Mouse (Mus musculus) hindbrain, postnatal 0 days (tissue): ENCODE measurements around the gene Sema4g. TPM values are rescaled to one million over a fixed set of nuclear protein-coding genes. Genes with fewer than 3 reads are reported as not detected.

Experiments used
- ATAC-seq: fragments of 200-750 bp; cut with Nextera tagmentation; 2 replicates; pipeline ENCODE4 v1.8.0; 2017; ENCODE audit warnings: mild to moderate bottlenecking, moderate TSS enrichment, moderate library complexity
- DNase-seq: peaks from one replicate; pipeline ENCODE4 v3.0.0-alpha.2; 2015; ENCODE audit warnings: low spot score
- H3K27ac ChIP-seq: fragments of 300-500 bp; sonication (generic); 2 replicates; pipeline ENCODE4 v1.5.1; 2014; ENCODE audit warnings: mild to moderate bottlenecking
- H3K27me3 ChIP-seq: fragments of 300-500 bp; sonication (generic); 2 replicates; pipeline ENCODE4 v1.6.1; 2014; ENCODE audit warnings: low read length, mixed read lengths; ENCODE audit not compliant: insufficient read depth
- H3K36me3 ChIP-seq: fragments of 300-500 bp; sonication (generic); 2 replicates; pipeline ENCODE4 v1.6.1; 2014; ENCODE audit warnings: low read length, mixed read lengths; ENCODE audit not compliant: insufficient read depth
- H3K4me1 ChIP-seq: fragments of 300-500 bp; sonication (generic); 2 replicates; pipeline ENCODE4 v1.6.1; 2014; ENCODE audit warnings: antibody characterized with exemption, low read length, mixed read lengths; ENCODE audit not compliant: insufficient read depth
- H3K4me2 ChIP-seq: fragments of 300-500 bp; sonication (generic); 2 replicates; pipeline ENCODE4 v1.6.1; 2014; ENCODE audit warnings: low read depth, mild to moderate bottlenecking, low read length, moderate library complexity, mixed read lengths
- H3K4me3 ChIP-seq: fragments of 300-500 bp; sonication (generic); 2 replicates; pipeline ENCODE4 v1.5.1; 2014; ENCODE audit warnings: low read length
- H3K9ac ChIP-seq: fragments of 300-500 bp; sonication (generic); replicated peaks from 2 replicates; pipeline ENCODE4 v1.6.1; 2014; ENCODE audit warnings: mild to moderate bottlenecking, low read length, moderate library complexity, mixed read lengths
- H3K9me3 ChIP-seq: fragments of 300-500 bp; sonication (generic); 2 replicates; pipeline ENCODE4 v1.6.1; 2016; ENCODE audit warnings: low read length, mixed read lengths
- CTCF ChIP-seq: IDR thresholded peaks from 2 replicates; pipeline ENCODE4 v1.5.1; 2016; ENCODE audit warnings: antibody characterized with exemption, control low read depth, low read depth
- WGBS: fragments of 180-500 bp; shearing (Covaris S2); extraction: QIAGEN DNeasy Blood & Tissue Kit; methylation state at CpG from one replicate; pipeline ENCODE4 v1.1.7; 2014; 5-methylcytosine and 5-hydroxymethylcytosine counted together
- polyA plus RNA-seq: library from polyadenylated mRNA; unstranded; fragments of >200 nt; fragmentation: Nextera tagmentation; extraction: Ambion mirVana; gene quantifications from 2 replicates; pipeline ENCODE4 v1.2.1, GENCODE M21; 2015
- total RNA-seq: library from RNA; depleted of rRNA; stranded (reverse); fragments of >200 nt; gene quantifications from 2 replicates; pipeline ENCODE4 v1.2.3, GENCODE M21; 2014; rRNA removed

Gene Sema4g
- total and polyA plus RNA-seq, 2 experiments from 2014 or later = 14.2 to 66.9 TPM

DNA sequence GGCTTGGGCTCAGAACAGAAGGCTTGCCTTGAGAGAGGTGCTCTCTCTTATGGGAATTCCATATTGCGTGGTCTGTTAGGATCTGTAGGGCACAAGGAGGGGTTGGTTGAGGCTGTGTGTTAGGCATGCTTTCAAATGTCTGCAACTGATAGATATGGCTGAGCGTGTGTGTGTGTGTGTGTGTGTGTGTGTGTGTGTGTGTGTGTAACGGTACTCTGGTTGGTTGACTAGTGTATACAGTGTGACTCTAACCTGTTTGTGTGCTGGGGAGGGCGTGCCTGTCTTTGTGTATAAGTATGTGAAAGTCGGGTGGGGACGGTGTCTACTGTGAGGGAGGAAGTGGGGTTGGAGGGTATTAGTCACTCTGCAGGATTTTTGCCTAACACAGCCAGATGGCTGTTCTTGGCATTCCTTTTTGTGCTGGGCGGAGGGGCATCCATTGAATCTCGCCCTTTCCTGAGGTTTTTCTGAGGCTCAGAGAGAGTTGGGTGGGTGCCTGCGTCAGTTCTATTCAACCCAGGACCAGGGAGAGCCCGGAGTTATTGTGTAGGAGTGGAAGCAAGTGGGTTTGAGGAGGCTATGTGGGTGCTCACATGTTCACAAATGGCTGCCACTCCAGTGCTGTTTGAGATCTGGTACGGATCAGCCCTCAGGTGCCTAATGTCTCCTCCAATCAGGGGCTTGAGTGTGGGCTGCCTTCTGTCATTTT, 59.2 kb downstream of the Sema4g start:
- Histone ChIP-seq H3K36me3 (peaks cover 27% of the 10 kb centered on the region), H3K9ac (peak overlapping the region; percentile 66), H3K4me1 (peaks cover 8% of the 10 kb centered on the region; the same call in 1 of the 2 replicates), H3K27me3 (no peaks in the 10 kb centered on the region), H3K4me3 (peak overlapping the region; percentile 51), H3K4me2 (peak overlapping the region; percentile 87), H3K27ac (peak overlapping the region; percentile 91), H3K9me3 (no peaks in the 10 kb centered on the region)
- no peak for TF ChIP-seq CTCF
- WGBS = 8% methylated on average over 11 of the region's 11 CpGs
- ATAC-seq (peak; percentile 61), DNase-seq (peak; percentile 66)

DNA sequence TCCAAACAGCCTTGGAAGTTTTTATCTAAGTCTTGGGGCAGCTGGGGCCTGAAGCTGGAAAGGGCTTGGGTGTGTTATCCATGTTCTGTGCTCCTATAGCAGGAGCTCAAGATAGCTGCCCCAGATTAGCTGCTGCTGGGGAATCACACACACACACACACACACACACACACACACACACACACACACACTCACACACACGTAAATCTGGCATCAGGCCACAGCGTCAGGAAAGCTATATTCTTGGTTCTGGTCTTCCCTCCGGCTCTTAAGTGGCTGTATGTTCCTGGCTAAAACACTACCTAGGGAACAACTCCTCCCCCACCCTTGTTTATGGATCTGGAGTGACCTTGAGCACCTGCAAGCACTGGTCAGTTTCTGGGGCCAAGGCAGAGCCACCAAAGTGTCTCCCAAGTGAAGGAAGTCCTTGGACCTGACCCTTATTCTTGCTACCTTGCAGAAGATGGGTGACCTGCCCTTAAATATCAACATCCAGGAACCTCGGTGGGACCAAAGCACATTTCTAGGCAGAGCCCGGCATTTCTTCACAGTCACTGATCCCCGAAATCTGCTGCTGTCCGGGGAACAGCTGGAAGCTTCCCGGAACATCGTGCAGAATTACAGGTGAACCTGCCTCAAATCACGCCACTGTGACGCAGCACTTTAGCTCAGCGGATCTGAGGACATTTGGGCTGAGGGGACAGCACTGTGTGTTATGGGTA, 59.9 kb downstream of the Sema4g start:
- TF ChIP-seq CTCF = no peak
- H3K4me1 ChIP-seq = peaks cover 8% of the 10 kb centered on the region; the same call in 1 of the 2 replicates
- ATAC-seq (no peak), DNase-seq (no peak)
- H3K27ac ChIP-seq = peak overlapping the region; percentile 91
- peak overlapping the region; percentile 51 for H3K4me3 ChIP-seq
- no peaks in the 10 kb centered on the region for H3K9me3 ChIP-seq
- WGBS = 69% methylated on average over 12 of the region's 12 CpGs
- peak overlapping the region; percentile 66 for H3K9ac ChIP-seq
- peak overlapping the region; percentile 87 for H3K4me2 ChIP-seq
- peaks cover 32% of the 10 kb centered on the region for H3K36me3 ChIP-seq
- no peaks in the 10 kb centered on the region for H3K27me3 ChIP-seq

DNA sequence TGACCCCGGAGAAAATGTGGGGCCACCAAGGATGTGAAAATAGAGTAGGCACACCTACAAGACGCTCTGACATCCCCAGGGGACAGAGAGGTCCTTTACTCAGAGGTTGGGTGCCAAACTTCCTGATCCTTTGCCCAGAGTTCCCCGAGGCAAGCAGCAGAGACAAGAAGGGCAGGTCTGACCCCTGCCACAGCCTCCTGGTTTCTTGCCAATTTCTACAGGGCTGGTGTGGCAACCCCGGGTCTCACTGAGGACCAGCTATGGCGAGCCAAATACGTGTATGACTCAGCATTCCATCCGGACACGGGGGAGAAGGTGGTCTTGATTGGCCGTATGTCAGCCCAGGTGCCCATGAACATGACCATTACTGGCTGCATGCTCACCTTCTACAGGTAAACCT, 60.6 kb downstream of the Sema4g start:
- H3K9me3 ChIP-seq = no peaks in the 10 kb centered on the region
- no peak for TF ChIP-seq CTCF
- peaks cover 38% of the 10 kb centered on the region for H3K36me3 ChIP-seq
- peak overlapping the region; percentile 66; the same call in 1 of the 2 replicates for H3K9ac ChIP-seq
- peak overlapping the region; percentile 87 for H3K4me2 ChIP-seq
- DNase-seq = no peak
- WGBS = 68% methylated on average over 9 of the region's 9 CpGs
- no peak for ATAC-seq
- H3K27me3 ChIP-seq = no peaks in the 10 kb centered on the region
- peaks cover 8% of the 10 kb centered on the region; the same call in 1 of the 2 replicates for H3K4me1 ChIP-seq
- H3K27ac ChIP-seq = no peak overlapping the region
- no peak overlapping the region for H3K4me3 ChIP-seq

Other genes with a start within 250 kb of the Sema4g start
- gene Pax2, start 233.1 kb upstream of the Sema4g start, total RNA-seq = 8.1 and 9.0 TPM in 2 replicates
- gene Pax2, start 233.1 kb upstream of the Sema4g start, polyA plus RNA-seq = 9.6 and 11.2 TPM in 2 replicates
- gene Slf2, start 58.0 kb upstream of the Sema4g start, total RNA-seq = 24.6 and 25.0 TPM in 2 replicates
- 18.3 and 22.3 TPM in 2 replicates for gene Slf2, start 58.0 kb upstream of the Sema4g start, polyA plus RNA-seq
- 7.5 and 8.6 TPM in 2 replicates for gene Twnk, start 16.6 kb downstream of the Sema4g start, total RNA-seq
- gene Twnk, start 16.6 kb downstream of the Sema4g start, polyA plus RNA-seq = 8.2 and 8.5 TPM in 2 replicates
- gene Mrpl43, start 17.3 kb downstream of the Sema4g start, total RNA-seq = 97.1 and 98.4 TPM in 2 replicates
- gene Mrpl43, start 17.3 kb downstream of the Sema4g start, polyA plus RNA-seq = 109 and 115 TPM in 2 replicates
- gene Lzts2, start 25.3 kb downstream of the Sema4g start, total RNA-seq = 44.1 and 44.7 TPM in 2 replicates
- 16.4 and 17.0 TPM in 2 replicates for gene Lzts2, start 25.3 kb downstream of the Sema4g start, polyA plus RNA-seq
- gene Pdzd7, start 56.6 kb downstream of the Sema4g start, total RNA-seq = 4.8 and 7.7 TPM in 2 replicates
- gene Pdzd7, start 56.6 kb downstream of the Sema4g start, polyA plus RNA-seq = 1.9 and 2.5 TPM in 2 replicates
- 63.9 and 76.9 TPM in 2 replicates for gene Sfxn3, start 58.4 kb downstream of the Sema4g start, total RNA-seq
- 64.4 and 77.3 TPM in 2 replicates for gene Sfxn3, start 58.4 kb downstream of the Sema4g start, polyA plus RNA-seq
- 1.7 and 2.8 TPM in 2 replicates for gene Kazald1, start 86.1 kb downstream of the Sema4g start, total RNA-seq
- gene Kazald1, start 86.1 kb downstream of the Sema4g start, polyA plus RNA-seq = 2.6 and 3.2 TPM in 2 replicates
- gene Tlx1, start 161.6 kb downstream of the Sema4g start, total RNA-seq = 0.61 and 1.2 TPM in 2 replicates
- 0.61 and 0.93 TPM in 2 replicates for gene Tlx1, start 161.6 kb downstream of the Sema4g start, polyA plus RNA-seq
- 27.0 and 32.2 TPM in 2 replicates for gene Lbx1, start 246.7 kb downstream of the Sema4g start, total RNA-seq
- gene Lbx1, start 246.7 kb downstream of the Sema4g start, polyA plus RNA-seq = 9.2 and 9.6 TPM in 2 replicates